Mouse (Mus musculus): ENCODE results near the gene Mical2.

- no peak for TF ChIP-seq CTCF (IDR thresholded peaks at IDR 0.05; ENCODE audit: borderline replicate concordance, insufficient read depth, low read length)
- TF ChIP-seq POLR2A (IDR thresholded peaks at IDR 0.05; ENCODE audit: low read depth, low read length) = no peak
These were observed 145.7 kb downstream of the Mical2 start for GRCm38 (mm10) chr7:112371387-112371786.
